Mouse (Mus musculus): ENCODE measurements around the gene Ins2.

Gene Ins2

GRCm38 (mm10) chr7:142663931-142664421 lies 79.2 kb downstream of the Ins2 start:
- DNase-seq = no peak

- no peak for DNase-seq
Measured at GRCm38 (mm10) chr7:142663151-142663550, 80.0 kb downstream of the Ins2 start.

- no peak for DNase-seq
Measured at GRCm38 (mm10) chr7:142661811-142662210, 81.4 kb downstream of the Ins2 start.

GRCm38 (mm10) chr7:142661046-142661445 lies 82.1 kb downstream of the Ins2 start:
- DNase-seq = no peak

- no peak for DNase-seq
Measured at GRCm38 (mm10) chr7:142660651-142660945, 82.6 kb downstream of the Ins2 start.

- DNase-seq = no peak
Measured at GRCm38 (mm10) chr7:142659767-142660650, 83.2 kb downstream of the Ins2 start.

- DNase-seq = no peak
Measured at GRCm38 (mm10) chr7:142659181-142659681, 84.0 kb downstream of the Ins2 start.

- DNase-seq = no peak
Measured at GRCm38 (mm10) chr7:142658681-142659180, 84.5 kb downstream of the Ins2 start.

GRCm38 (mm10) chr7:142657821-142658614 lies 85.2 kb downstream of the Ins2 start:
- DNase-seq = no peak

GRCm38 (mm10) chr7:142657341-142657791 lies 85.8 kb downstream of the Ins2 start:
- no peak for DNase-seq

- no peak for DNase-seq
Measured at GRCm38 (mm10) chr7:142656055-142656454, 87.1 kb downstream of the Ins2 start.

- DNase-seq = no peak
Measured at GRCm38 (mm10) chr7:142655633-142656032, 87.5 kb downstream of the Ins2 start.

GRCm38 (mm10) chr7:142653726-142654125 lies 89.5 kb downstream of the Ins2 start:
- DNase-seq = no peak

GRCm38 (mm10) chr7:142646676-142647075 lies 96.5 kb downstream of the Ins2 start:
- DNase-seq = no peak

GRCm38 (mm10) chr7:142645045-142645444 lies 98.1 kb downstream of the Ins2 start:
- DNase-seq = no peak

GRCm38 (mm10) chr7:142636178-142636577 lies 107.0 kb downstream of the Ins2 start:
- no peak for DNase-seq

GRCm38 (mm10) chr7:142630691-142631090 lies 112.5 kb downstream of the Ins2 start:
- DNase-seq = no peak

- no peak for DNase-seq
Measured at GRCm38 (mm10) chr7:142629806-142630205, 113.4 kb downstream of the Ins2 start.

Measured in layer of hippocampus, adult 9-11 months (tissue).